Comparison of ENCODE assay signal across 11 mouse cellular contexts in the genomic region with DNA sequence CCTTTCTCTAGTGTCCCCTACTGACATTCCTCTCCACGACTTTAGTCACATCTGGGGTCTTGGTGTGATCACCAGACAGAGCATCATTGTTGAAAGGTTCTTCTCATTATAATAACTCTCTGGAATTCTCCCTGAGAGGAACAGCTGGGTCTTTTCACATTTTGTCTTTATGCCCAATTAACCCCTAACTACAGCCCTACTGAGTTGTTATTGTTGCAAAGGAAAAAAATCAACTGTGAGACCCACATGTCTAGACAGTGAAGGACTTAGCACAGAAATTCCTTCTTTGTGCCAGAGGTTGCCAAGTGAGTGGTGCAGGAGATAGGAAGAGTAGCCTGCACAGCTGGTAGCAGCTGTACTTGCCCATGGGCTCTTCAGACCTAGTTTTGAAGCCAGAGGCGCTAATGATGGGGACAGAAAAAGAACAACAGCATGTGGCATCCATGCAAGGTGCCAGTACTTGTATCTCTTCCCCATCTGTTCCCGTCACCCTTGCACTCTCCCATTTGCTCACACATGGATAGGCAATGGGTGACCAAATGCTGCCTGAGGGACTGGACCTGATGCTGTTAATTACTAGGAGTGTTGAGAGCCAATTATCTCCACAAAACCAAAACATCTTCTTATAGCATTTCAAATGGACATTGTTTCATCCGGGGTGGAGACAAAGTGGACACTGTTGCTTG.
A peak's percentile ranks its signal among the peaks of the same experiment; 100 is the strongest.
DNase-seq lines count a peak whose midpoint lies in the region; ATAC-seq and TF ChIP-seq lines count a peak whose summit lies in the region.
"Had no signal": no experiment of that assay in that cellular context is flagged by ENCODE, and none has a peak within 500 bp of the region (broad histone marks: within the 10 kb centered on the region; RNA-seq: fewer than 3 reads in every experiment).

No protein-coding gene starts in this region.

- no peak overlapping the region for H3K4me2 ChIP-seq in hindbrain, embryonic 11.5 days (replicated peaks; ENCODE audit: low read depth, low read length)
- H3K4me2 ChIP-seq in neural tube, embryonic 13.5 days, result no peak overlapping the region
- H3K4me2 ChIP-seq: embryonic facial prominence, embryonic 13.5 days; intestine, embryonic 15.5 days had no signal

- H3K4me3 ChIP-seq in hindbrain, embryonic 11.5 days (ENCODE audit: low read depth, low read length), result no peak overlapping the region
- no peak overlapping the region for H3K4me3 ChIP-seq in neural tube, embryonic 13.5 days
- no peak overlapping the region for H3K4me3 ChIP-seq in layer of hippocampus, adult 2 months
- H3K4me3 ChIP-seq: embryonic facial prominence, embryonic 13.5 days; intestine, embryonic 15.5 days had no signal

- no peaks in the 10 kb centered on the region for H3K27me3 ChIP-seq in hindbrain, embryonic 11.5 days (ENCODE audit: control insufficient read depth, insufficient read depth, low read length)
- H3K27me3 ChIP-seq in neural tube, embryonic 13.5 days, result no peaks in the 10 kb centered on the region
- H3K27me3 ChIP-seq: embryonic facial prominence, embryonic 13.5 days; intestine, embryonic 15.5 days had no signal

- peak; percentile 75 for ATAC-seq in hindbrain, embryonic 11.5 days (ENCODE audit: low FRiP score)
- ATAC-seq in neural tube, embryonic 13.5 days (ENCODE audit: low read depth), result peak; percentile 17; the same call in 1 of the 2 replicates
- ATAC-seq: intestine, embryonic 15.5 days had no signal

- 23% methylated on average over 4 of the region's 4 CpGs for WGBS in hindbrain, embryonic 11.5 days
- WGBS in neural tube, embryonic 13.5 days, result 30% methylated on average over 4 of the region's 4 CpGs

- peak; percentile 22 for DNase-seq in left cerebral cortex, postnatal 4 days
- DNase-seq in left cerebral cortex, adult 18-20 months (ENCODE audit: low spot score in 2 of 2), result no peak
- peak; percentile 24 for DNase-seq in embryo, embryonic 9.5 days (ENCODE audit: extremely low spot score)
- peak; percentile 30 for DNase-seq in hindbrain, embryonic 11.5 days (ENCODE audit: low spot score)
- no peak for DNase-seq in ovary, postnatal 10 days (ENCODE audit: low spot score)
- DNase-seq in adrenal gland, adult 2 months, result no peak
- DNase-seq in layer of hippocampus, adult 2 months (ENCODE audit: low spot score in 2 of 2), result no peak
- DNase-seq: lung, postnatal 36 days had no signal

- no peak overlapping the region for H3K27ac ChIP-seq in hindbrain, embryonic 11.5 days (ENCODE audit: low read depth, low read length)
- H3K27ac ChIP-seq in neural tube, embryonic 13.5 days (replicated peaks), result no peak overlapping the region
- H3K27ac ChIP-seq in layer of hippocampus, adult 2 months, result no peak overlapping the region
- H3K27ac ChIP-seq: embryonic facial prominence, embryonic 13.5 days; intestine, embryonic 15.5 days had no signal

- no peaks in the 10 kb centered on the region for H3K4me1 ChIP-seq in hindbrain, embryonic 11.5 days (replicated peaks; ENCODE audit: control insufficient read depth, insufficient read depth, low read length)
- peaks cover 28% of the 10 kb centered on the region for H3K4me1 ChIP-seq in neural tube, embryonic 13.5 days (replicated peaks)
- H3K4me1 ChIP-seq: embryonic facial prominence, embryonic 13.5 days; intestine, embryonic 15.5 days had no signal

- no peak for TF ChIP-seq CTCF in layer of hippocampus, adult 2 months (conservative IDR thresholded peaks at IDR 0.05)

- no peaks in the 10 kb centered on the region for H3K36me3 ChIP-seq in hindbrain, embryonic 11.5 days (ENCODE audit: control insufficient read depth, insufficient read depth, low read length)
- H3K36me3 ChIP-seq in neural tube, embryonic 13.5 days, result no peaks in the 10 kb centered on the region
- H3K36me3 ChIP-seq: embryonic facial prominence, embryonic 13.5 days; intestine, embryonic 15.5 days had no signal

- intact Hi-C loops in left cerebral cortex, postnatal 4 days (cut with DNase I), result no loop called here

- H3K9me3 ChIP-seq in hindbrain, embryonic 11.5 days (ENCODE audit: control insufficient read depth, low read length), result no peaks in the 10 kb centered on the region
- no peaks in the 10 kb centered on the region for H3K9me3 ChIP-seq in neural tube, embryonic 13.5 days
- H3K9me3 ChIP-seq: embryonic facial prominence, embryonic 13.5 days; intestine, embryonic 15.5 days had no signal

- H3K9ac ChIP-seq in hindbrain, embryonic 11.5 days (ENCODE audit: low read depth, low read length), result no peak overlapping the region
- H3K9ac ChIP-seq in neural tube, embryonic 13.5 days, result no peak overlapping the region
- H3K9ac ChIP-seq: embryonic facial prominence, embryonic 13.5 days; intestine, embryonic 15.5 days had no signal

Comparison
In these comparisons a context has a peak if more than half of its experiments do, and no peak if none do; other contexts are left out.
1. DNase-seq: peak in left cerebral cortex, postnatal 4 days (single experiment), embryo, embryonic 9.5 days (single experiment) and hindbrain, embryonic 11.5 days (single experiment); none in left cerebral cortex, adult 18-20 months (0 of 2), ovary, postnatal 10 days (single experiment), adrenal gland, adult 2 months (single experiment) and layer of hippocampus, adult 2 months (0 of 2).